Mouse (Mus musculus) splenic B cell, adult 2 months (primary cell): ENCODE measurements around the gene Ppp2r5c.

Experiments used
- DNase-seq: peaks from one replicate; pipeline ENCODE4 v3.0.0-alpha.2; 2011; ENCODE audit warnings: low read depth, low spot score
- H3K27me3 ChIP-seq: 2 replicates; pipeline ENCODE4 v1.6.1; 2012; ENCODE audit warnings: mild to moderate bottlenecking, low read length, moderate library complexity, mixed read lengths; ENCODE audit not compliant: control insufficient read depth, poor library complexity, insufficient read depth, severe bottlenecking
- H3K36me3 ChIP-seq: 2 replicates; pipeline ENCODE4 v1.6.1; 2012; ENCODE audit warnings: mild to moderate bottlenecking, low read length, moderate library complexity, mixed read lengths; ENCODE audit not compliant: control insufficient read depth, poor library complexity, insufficient read depth, severe bottlenecking

The Ppp2r5c gene

DNA sequence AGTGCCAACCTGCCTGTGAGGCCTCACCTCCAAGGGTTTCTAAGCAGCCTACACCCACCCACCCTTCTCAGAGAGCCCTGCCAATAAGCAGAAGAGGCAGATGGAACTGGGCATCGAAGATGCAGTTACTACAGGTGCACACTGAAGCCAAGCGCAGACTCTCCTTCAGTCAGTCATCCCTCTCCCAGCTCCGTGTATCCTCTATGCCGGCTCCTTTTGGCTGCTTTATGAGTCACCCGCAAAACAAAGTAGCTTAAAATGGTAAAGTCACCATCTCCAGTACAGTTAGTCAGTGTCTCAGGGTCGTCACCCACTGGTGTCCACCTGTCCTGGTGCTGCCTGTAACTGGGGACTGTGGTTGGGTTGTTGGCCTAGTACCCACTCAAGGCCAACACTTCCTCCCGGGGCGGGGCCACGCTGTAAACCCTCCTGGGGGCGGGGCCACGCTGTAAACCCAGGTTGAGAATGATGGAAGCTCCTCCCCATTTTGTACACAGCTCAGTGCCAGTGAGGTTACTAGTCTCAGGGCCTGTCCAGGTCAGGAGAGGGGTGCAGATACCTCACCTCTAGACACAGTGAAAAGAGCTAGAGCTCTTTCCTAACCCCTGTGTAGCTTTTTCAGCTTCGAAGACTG lies 17.5 kb upstream of the Ppp2r5c start:
- DNase-seq = no peak
- Histone ChIP-seq H3K27me3 (no peaks in the 10 kb centered on the region), H3K36me3 (no peaks in the 10 kb centered on the region)

DNA sequence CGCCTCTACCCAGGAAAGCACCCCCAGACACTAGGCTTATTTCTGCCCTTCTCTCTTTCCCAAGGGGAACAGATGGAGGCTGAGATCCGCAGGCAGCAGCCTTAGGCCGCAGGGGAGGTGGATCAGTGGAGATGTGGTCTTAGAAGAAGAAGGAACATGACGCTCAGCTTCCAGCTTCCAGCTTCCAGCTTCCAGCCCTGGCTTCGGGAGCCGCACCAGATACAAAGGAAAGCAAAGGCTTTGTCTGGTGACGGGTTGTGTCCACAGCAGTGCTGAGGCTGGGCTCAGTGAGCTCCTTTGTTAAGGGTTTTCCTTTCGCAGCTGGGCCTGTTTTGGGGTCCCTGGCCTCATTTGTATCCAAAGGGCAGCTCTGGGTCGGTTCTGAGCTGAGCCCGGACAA lies 16.9 kb upstream of the Ppp2r5c start:
- H3K27me3 ChIP-seq = no peaks in the 10 kb centered on the region
- no peaks in the 10 kb centered on the region for H3K36me3 ChIP-seq
- no peak for DNase-seq

DNA sequence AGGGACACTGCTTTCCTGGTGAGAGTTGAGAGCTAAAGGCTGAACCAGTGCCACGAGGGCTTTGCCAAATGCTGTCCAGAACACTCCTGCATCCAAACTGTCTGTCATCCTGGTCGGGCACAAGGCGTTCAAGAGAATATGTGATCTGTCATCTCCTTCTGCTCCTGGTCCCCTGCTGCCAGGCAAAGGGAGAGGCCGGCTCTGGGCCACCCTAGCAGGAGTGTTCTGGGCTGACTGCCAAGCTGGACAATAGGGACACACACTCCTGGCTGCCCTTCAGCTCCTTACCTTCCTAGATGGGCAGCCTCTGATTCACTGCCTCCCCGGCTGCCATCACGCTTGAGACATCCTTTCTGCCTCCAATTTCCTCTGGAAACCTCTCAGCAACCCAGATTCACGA lies 15.1 kb upstream of the Ppp2r5c start:
- H3K27me3 ChIP-seq = no peaks in the 10 kb centered on the region
- no peak for DNase-seq

DNA sequence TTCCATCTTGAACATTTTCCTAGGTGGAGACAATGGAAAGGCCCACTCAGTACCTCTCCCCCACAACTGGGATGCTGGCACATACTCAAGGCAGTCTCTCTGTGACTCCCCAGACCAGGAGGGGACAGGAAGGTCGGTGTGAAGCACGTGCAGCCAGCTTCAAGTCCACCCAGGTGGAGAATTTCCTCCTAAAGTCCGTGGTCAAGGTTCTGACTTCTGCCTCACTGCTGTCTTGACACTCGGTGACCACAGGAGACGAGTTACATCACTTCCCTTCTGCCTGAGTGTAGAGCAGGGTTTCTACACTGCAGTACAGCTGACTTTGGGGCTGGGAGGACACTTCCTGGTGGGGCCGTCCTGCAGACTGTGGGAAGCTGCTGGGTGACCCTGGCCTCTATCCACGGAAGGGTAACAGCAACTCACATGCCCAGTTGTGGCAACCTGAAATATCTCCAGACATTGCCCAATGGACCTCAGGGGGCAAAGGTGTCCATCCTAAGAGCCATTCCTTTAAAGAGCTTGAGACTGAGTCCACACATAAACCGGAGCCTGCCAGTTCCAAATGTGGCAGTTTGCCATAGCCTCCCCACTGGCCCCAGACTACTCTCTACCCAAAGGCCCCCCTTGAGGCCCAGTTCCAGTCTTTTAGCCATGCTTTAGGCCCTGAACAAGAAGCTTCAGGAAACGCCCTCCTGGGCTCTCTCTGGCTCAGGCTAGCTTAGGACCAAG lies 10.1 kb upstream of the Ppp2r5c start:
- Histone ChIP-seq H3K36me3 (no peaks in the 10 kb centered on the region), H3K27me3 (no peaks in the 10 kb centered on the region)
- DNase-seq = no peak

More for the DNA sequence above, 15.1 kb upstream of the Ppp2r5c start:
- no peaks in the 10 kb centered on the region for H3K36me3 ChIP-seq

DNA sequence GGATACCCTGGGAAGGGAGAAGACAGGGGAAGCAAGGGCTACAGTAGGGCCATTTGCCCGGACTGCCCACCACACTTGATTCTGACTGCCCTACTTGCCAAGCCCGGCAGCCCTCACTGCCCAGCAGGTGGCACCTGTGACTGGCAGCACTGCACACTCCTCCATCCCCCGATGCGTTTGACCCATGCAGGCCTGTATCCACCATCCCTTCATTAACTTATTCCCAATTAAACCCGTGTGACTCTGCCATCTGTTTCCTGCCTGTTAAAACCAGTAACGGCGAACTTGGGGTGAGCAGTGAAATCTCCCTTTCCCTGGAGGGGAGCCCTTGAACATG lies 9.6 kb upstream of the Ppp2r5c start:
- Histone ChIP-seq H3K27me3 (no peaks in the 10 kb centered on the region), H3K36me3 (no peaks in the 10 kb centered on the region)
- DNase-seq = peak; percentile 45

DNA sequence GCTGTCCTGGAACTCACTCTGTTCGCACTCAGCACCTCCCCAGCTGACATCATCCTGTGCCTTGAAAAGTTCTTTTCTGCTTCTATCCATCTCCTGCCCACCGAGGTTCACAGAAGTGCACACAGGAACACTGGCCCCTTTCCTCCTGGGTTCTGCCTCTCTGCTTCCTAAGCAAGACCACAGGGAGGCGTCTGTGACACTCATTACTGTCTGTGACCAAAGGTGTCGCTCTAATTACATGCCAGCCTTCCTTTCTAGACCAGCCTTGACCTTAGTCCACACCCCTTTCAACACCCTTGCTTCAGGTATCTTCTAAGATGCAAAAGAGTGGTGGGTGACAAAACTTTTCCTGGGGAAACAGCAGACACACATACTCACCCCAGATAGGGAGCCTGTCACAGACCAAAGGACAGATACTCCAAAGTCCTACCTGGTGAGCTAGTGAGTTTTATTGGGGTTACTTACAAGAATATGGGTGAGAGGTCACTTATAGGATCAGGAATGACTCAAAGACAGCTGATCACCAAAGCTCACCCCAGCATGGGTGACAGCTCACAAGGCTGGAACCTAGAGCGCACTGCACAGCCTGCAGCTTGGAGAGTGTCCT lies 8.4 kb upstream of the Ppp2r5c start:
- no peaks in the 10 kb centered on the region for H3K27me3 ChIP-seq
- no peaks in the 10 kb centered on the region for H3K36me3 ChIP-seq
- peak; percentile 63 for DNase-seq

DNA sequence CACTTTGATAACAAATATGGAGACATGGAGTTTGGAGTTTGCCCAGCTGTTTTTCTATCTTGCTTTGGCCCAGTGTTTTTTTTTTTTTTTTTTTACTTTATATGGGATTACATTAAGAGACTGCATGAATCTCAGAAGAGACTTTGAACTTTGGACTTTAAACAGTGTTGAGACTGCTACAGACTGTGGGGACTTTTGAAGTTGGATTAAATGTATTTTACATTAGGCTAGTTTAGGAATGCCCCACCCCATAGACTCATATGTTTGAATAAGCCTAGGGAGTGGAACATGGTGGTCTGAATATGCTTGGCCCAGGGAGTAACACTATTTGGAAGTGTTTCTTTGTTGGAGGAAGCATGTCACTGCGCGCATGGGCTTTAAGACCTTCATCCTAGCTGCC lies 4.7 kb upstream of the Ppp2r5c start:
- Histone ChIP-seq H3K36me3 (no peaks in the 10 kb centered on the region), H3K27me3 (no peaks in the 10 kb centered on the region)
- no peak for DNase-seq

DNA sequence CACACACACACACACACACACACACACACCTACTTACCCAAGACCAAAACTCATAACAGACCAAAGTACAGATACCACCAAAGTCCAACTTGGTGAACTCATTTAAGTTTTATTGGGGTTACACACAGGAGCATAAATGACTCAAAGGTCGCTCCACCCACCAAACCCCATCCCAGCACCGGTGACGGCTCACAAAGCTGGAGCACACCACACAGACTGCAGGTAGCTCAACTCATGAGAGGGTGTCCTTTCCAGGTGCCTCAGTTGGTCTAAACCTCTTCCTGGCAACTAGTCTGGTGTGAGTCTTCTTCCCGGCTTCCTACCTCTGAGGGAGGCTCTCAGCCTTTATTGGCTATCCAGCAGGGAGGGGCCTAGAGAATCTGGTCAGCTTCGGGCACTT lies 2.4 kb upstream of the Ppp2r5c start:
- DNase-seq = no peak
- Histone ChIP-seq H3K36me3 (no peaks in the 10 kb centered on the region), H3K27me3 (no peaks in the 10 kb centered on the region)

DNA sequence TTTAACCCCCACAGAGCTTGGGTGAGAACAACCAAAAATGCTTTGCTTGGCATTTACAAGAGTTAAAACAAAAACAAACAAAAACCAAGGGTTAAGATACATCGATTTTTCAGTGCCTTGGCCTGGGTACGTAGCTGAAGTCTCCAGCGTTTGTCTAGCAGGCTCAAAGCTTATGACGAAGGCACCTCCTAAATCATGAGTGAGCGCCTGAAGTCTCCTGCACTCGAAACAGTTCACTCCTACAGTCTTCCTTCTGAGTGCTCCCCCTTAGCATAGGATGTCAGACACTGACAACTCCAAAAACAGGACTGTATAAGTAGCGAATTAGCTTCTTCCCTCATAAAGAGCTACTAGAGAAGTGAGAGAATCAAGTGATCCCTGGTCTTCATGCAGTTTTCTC lies 1.1 kb upstream of the Ppp2r5c start:
- DNase-seq = no peak
- Histone ChIP-seq H3K27me3 (no peaks in the 10 kb centered on the region), H3K36me3 (no peaks in the 10 kb centered on the region)

DNA sequence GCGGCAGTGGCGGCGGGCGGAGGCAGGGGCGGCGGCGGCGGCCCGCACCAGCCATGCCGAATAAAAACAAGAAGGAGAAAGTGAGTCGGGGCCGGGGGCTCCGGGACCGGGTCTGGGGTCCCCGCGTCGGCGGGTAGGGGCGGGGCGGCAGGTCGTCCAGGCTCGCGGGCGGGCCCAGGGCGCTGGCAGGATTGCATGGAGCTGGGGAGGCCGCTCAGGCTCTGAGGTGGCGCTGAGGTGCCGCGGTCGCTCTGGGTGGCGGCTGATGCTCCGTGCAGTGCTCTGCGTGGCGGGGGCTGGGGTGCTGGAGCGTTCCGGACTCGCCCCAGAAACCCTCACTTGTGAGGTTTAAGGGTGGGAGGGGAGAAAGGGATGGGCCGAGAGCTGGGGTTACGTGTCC lies 386 bp downstream of the Ppp2r5c start:
- peak; percentile 58 for DNase-seq
- no peaks in the 10 kb centered on the region for H3K36me3 ChIP-seq
- no peaks in the 10 kb centered on the region for H3K27me3 ChIP-seq

DNA sequence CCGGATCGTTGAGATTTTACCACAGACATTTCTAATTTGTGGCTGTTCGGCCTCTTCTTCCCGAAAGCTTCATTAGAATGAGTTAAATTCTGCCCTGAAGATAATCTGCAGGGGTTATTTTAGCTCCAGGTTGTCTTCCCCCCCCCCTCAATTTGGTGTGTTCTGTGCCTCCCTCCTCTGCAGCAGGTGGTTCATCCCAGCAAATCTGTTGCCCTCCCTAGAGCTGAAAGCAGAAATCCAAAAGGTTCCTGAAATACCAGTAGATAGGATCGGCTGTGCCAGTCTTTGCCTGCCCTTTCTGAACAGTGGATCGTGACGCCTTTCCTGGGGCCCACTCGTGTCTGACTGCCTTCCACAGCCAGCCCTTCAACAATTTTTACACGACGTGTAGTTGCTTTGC lies 1.8 kb downstream of the Ppp2r5c start:
- Histone ChIP-seq H3K27me3 (no peaks in the 10 kb centered on the region), H3K36me3 (no peaks in the 10 kb centered on the region)
- DNase-seq = no peak

DNA sequence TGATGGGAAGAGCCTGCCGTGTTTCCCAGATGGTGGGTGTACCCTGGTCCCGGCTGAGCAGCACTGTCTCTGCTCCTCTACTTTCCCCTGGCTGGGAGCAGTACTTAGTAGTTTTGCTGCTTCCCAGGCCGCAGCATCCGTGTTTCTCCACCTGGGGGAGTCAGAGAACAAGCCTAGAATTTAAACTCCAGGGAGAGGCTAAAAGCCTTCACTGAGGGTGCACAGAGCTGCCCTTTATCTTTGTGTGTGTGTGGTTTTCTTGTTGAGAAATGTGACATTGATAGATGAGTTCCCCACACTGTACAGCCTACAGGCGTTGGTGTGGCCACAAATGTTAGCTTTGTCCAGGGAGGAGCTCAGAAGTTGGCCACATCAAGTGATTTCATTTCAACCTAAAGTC lies 7.3 kb downstream of the Ppp2r5c start:
- H3K36me3 ChIP-seq = no peaks in the 10 kb centered on the region
- DNase-seq = peak; percentile 77
- H3K27me3 ChIP-seq = no peaks in the 10 kb centered on the region

DNA sequence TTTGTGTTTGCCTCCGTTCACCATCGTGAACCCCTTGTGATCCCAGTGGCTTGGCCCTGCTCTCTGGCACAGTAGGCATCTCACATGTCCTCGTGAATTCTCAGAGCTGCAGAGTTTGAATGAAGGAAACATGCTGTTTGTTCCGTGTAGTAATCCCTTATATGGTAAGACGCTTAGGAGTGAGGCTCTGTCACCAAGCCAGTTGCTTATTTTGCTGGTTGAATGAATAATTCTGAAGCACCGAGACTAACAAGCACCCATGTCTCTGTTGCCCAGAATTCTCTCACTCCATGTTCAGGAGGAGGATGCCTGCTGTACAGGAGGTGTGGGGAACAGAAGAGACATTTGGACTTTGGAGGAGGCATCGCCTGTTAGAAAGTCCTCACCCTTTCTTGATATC lies 9.1 kb downstream of the Ppp2r5c start:
- no peaks in the 10 kb centered on the region for H3K27me3 ChIP-seq
- no peaks in the 10 kb centered on the region for H3K36me3 ChIP-seq
- no peak for DNase-seq

DNA sequence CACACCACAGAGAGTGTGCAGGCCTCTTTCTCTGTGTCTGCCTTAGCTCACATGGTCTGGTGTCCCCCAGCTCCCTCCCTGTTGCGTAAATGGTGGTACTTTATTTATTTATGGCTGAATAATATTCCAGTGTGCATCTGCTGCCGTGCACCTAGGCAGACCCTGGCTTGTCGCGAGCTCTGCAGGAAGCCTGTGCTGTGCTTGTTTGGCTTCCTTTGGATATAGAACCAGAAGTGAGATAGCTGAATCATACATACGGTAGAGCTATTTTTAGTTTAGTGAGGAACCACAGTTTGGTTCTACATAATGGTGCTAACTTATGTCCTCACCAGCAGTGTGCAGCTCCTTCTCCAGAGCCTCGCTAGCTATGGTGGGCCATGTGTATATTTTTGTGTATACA lies 11.7 kb downstream of the Ppp2r5c start:
- DNase-seq = no peak
- Histone ChIP-seq H3K36me3 (no peaks in the 10 kb centered on the region), H3K27me3 (no peaks in the 10 kb centered on the region)

DNA sequence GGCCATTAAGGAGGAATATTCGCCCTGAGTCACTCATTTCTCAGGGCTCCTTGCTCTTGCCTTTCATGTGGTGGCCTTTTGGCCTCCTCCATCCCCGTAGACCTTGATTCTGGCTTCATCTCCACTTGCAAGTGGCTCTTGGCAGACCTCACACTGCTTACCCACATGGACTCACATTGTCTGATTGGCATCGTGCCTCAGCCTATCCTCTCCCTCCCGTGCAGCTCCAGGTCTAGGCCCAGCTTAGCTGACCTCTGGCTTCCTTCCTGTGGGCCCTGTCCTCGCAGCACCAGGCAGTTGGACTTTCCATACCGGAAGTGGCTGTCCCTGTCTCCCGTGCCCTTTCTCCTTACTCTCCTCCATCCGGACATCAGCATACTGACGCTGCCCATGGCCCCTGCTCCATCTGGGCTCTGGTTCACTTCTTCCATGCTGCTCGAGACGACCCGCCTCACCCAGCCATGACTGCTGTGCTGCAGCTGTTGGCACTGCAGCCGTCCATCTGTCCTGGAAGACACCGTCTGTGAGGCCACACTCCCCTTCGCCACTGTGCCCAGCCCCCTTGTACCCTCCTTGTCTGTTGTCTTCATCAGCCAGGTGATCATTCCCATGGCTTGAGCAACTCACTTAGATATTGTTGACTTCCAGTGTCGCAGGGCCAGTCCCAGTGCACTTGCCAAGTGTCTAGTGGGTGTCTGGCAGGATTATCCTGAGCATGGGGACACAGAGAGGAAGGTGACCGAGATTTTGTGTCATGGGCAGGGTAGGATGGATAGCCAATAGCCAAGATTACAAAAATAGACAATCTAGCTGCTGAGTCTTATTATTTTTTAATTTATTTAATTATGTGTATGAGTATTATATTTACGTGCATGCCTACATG lies 13.7 kb downstream of the Ppp2r5c start:
- Histone ChIP-seq H3K36me3 (no peaks in the 10 kb centered on the region), H3K27me3 (no peaks in the 10 kb centered on the region)
- no peak for DNase-seq
